Comparison of ENCODE assay signal across 8 mouse cellular contexts in genomic region chr9:49528943-49529342, GRCm38 (mm10). TPM values are rescaled to one million over a fixed set of nuclear protein-coding genes. Genes with fewer than 3 reads are reported as not detected.
DNase-seq lines count a peak whose midpoint lies in the region; ATAC-seq and TF ChIP-seq lines count a peak whose summit lies in the region.

No protein-coding gene starts in this region.

- H3K4me3 ChIP-seq in neural tube, embryonic 15.5 days (replicated peaks) = no peak overlapping the region
- no peak overlapping the region for H3K4me3 ChIP-seq in limb, embryonic 14.5 days (replicated peaks; ENCODE audit: low read length)
- no peak overlapping the region for H3K4me3 ChIP-seq in thymus, adult 2 months (ENCODE audit: control insufficient read depth, insufficient read depth, low read length)

- peaks cover 17% of the 10 kb centered on the region for H3K36me3 ChIP-seq in neural tube, embryonic 15.5 days
- 0 out of 2 replicates have a peak, but pooled peaks cover 8% of the 10 kb centered on the region for H3K36me3 ChIP-seq in limb, embryonic 14.5 days (ENCODE audit: control insufficient read depth, insufficient read depth, low read length)
- no peaks in the 10 kb centered on the region for H3K36me3 ChIP-seq in thymus, adult 2 months (ENCODE audit: control insufficient read depth, insufficient read depth, low read length)

- intact Hi-C loops in heart, postnatal 10 days (cut with DNase I) = no loop called here

- no peak overlapping the region for H3K9ac ChIP-seq in neural tube, embryonic 15.5 days (replicated peaks)
- H3K9ac ChIP-seq in limb, embryonic 14.5 days (ENCODE audit: low read depth, low read length, severe bottlenecking) = no peak overlapping the region

- TF ChIP-seq POLR2A in limb, embryonic 14.5 days (IDR thresholded peaks at IDR 0.05; ENCODE audit: borderline replicate concordance, extremely low read depth, insufficient read depth, insufficient read length) = no peak
- no peak for TF ChIP-seq POLR2A in thymus, adult 2 months (IDR thresholded peaks at IDR 0.05; ENCODE audit: control insufficient read depth, extremely low read depth, insufficient read depth, low read length, poor library complexity)

- no peak for TF ChIP-seq CTCF in thymus, adult 2 months (IDR thresholded peaks at IDR 0.05; ENCODE audit: borderline replicate concordance, control insufficient read depth, extremely low read depth, insufficient read depth, low read length, poor library complexity)

- H3K9me3 ChIP-seq in neural tube, embryonic 15.5 days (replicated peaks) = no peaks in the 10 kb centered on the region
- no peaks in the 10 kb centered on the region for H3K9me3 ChIP-seq in limb, embryonic 14.5 days (ENCODE audit: control insufficient read depth, low read length)

- no peak overlapping the region for H3K27ac ChIP-seq in neural tube, embryonic 15.5 days (replicated peaks)
- H3K27ac ChIP-seq in limb, embryonic 14.5 days (replicated peaks; ENCODE audit: low read depth, low read length) = no peak overlapping the region
- H3K27ac ChIP-seq in thymus, adult 2 months (ENCODE audit: control insufficient read depth, insufficient read depth, low read length) = no peak overlapping the region

- peak; percentile 21 to 39 for DNase-seq in heart, postnatal 10 days
- DNase-seq in heart, adult 11 months = no peak
- peak; percentile 39 for DNase-seq in neural tube, embryonic 10.5 days (ENCODE audit: extremely low spot score, low spot score)
- DNase-seq in cerebellum, postnatal 14 days = peak; percentile 71 to 80
- peak; percentile 31 for DNase-seq in limb, embryonic 14.5 days (ENCODE audit: low spot score)
- no peak for DNase-seq in thymus, postnatal 10 days (ENCODE audit: low spot score in 2 of 2)
- no peak for DNase-seq in thymus, adult 2 months

- peaks cover 22% of the 10 kb centered on the region for H3K4me1 ChIP-seq in neural tube, embryonic 15.5 days
- peaks cover 5% of the 10 kb centered on the region for H3K4me1 ChIP-seq in limb, embryonic 14.5 days (ENCODE audit: control insufficient read depth, insufficient read depth, low read length)
- no peaks in the 10 kb centered on the region for H3K4me1 ChIP-seq in thymus, adult 2 months (replicated peaks; ENCODE audit: control insufficient read depth, insufficient read depth, low read length)

- no peak for ATAC-seq in neural tube, embryonic 15.5 days (ENCODE audit: low FRiP score)
- ATAC-seq in limb, embryonic 14.5 days (ENCODE audit: low FRiP score, low read depth) = no peak

- 45% methylated on average over 10 of the region's 10 CpGs for WGBS in neural tube, embryonic 15.5 days
- WGBS in limb, embryonic 14.5 days = 61% methylated on average over 10 of the region's 10 CpGs
- 68% methylated on average over 10 of the region's 10 CpGs for WGBS in thymus, adult 2 months

- H3K4me2 ChIP-seq in neural tube, embryonic 15.5 days = no peak overlapping the region
- H3K4me2 ChIP-seq in limb, embryonic 14.5 days (replicated peaks; ENCODE audit: low read depth, low read length, severe bottlenecking) = no peak overlapping the region

- no peaks in the 10 kb centered on the region for H3K27me3 ChIP-seq in neural tube, embryonic 15.5 days (replicated peaks)
- H3K27me3 ChIP-seq in limb, embryonic 14.5 days (ENCODE audit: control insufficient read depth, insufficient read depth, low read length) = no peaks in the 10 kb centered on the region
- no peaks in the 10 kb centered on the region for H3K27me3 ChIP-seq in thymus, adult 2 months (ENCODE audit: control insufficient read depth, insufficient read depth, low read length)

RNA-seq across cellular contexts. Expression of gene Ttc12, which starts 42.9 kb away (rescaled TPM):
- 10 to 100 TPM in 1 of 2 experiments, 1 to 10 TPM in 1; 8.8 to 10.9 TPM for total RNA-seq in heart, postnatal 10 days (2021)
- 1.8 and 2.5 TPM in 2 replicates for polyA plus RNA-seq in neural tube, embryonic 15.5 days (2015; fragmentation: Nextera tagmentation; extraction: Ambion mirVana)
- polyA plus RNA-seq in limb, embryonic 14.5 days (2012; rRNA removed) = 1.8 and 2.3 TPM in 2 replicates
- polyA plus RNA-seq in limb, embryonic 14.5 days (2014; fragmentation: Nextera tagmentation; extraction: Ambion mirVana) = 1.0 and 1.7 TPM in 2 replicates
- 2.5 and 3.3 TPM in 2 replicates for polyA plus RNA-seq in thymus, adult 2 months (2012; rRNA removed)

Comparison
In these comparisons a context has a peak if more than half of its experiments do, and no peak if none do; other contexts are left out.
1. DNase-seq: peak in heart, postnatal 10 days (2 of 2), neural tube, embryonic 10.5 days (single experiment), cerebellum, postnatal 14 days (2 of 2) and limb, embryonic 14.5 days (single experiment); none in heart, adult 11 months (single experiment), thymus, postnatal 10 days (0 of 2) and thymus, adult 2 months (single experiment).